Mouse (Mus musculus) thymus, postnatal 10 days (tissue): Measurements from ENCODE around the gene Ing2.

Experiments
- DNase-seq, 2 experiments: peaks; one replicate each; pipeline ENCODE4 v3.0.0; 2021; ENCODE audit warnings: low spot score in 2 of 2

Ing2 gene

DNA sequence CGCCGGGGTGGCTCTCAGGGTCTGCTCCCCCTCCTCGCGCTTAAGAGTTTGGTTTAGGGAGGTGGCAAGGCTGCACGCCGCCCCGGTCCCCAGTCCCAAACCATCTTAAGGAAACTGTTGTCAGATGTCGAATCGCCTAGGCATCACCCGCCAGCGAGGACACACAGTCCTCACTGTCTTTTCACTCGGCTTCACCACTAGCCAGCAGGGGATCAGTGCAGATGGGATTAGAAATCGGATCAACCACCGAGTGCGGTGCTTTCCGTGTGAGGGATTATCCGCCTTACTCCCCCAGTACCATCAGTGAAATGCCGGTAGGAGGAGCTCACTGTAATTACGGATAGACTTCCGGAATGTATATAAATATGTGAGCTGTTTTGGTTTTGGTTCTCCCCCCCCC, 430 bp upstream of the Ing2 start:
- peak in 1 of 2 experiments; percentile 42 for DNase-seq

DNA sequence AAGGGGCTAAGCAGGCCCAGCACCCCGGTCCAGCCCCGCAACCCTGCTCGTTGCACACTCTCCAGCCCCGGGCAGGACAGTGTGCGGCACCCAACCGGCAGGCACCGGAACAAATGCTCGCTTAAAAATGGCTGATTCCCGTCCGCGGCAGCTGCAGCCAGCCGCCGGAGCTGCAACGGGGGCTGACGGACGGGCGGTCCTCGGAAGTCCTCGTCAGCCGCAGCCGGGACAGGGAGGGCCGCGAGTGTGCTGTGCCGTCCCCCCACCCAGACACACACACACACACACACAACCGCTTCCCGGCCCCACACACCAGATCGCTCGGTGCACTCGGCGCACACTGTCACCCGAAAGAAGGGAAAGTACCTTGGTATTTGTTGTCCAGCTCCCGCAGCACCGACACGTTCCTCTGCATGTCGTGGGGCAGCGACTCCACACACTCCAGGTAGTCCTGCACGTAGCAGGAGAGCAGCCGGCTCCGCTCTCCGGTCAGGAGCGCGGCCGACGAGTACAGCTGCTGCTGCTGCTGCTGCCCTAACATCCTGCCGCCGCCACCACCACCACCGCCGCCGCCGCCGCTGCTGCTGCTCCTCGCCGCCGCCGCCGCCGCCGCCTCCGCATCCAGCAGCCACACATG, 1.1 kb downstream of the Ing2 start:
- DNase-seq, result peak in 1 of 2 experiments; percentile 45

DNA sequence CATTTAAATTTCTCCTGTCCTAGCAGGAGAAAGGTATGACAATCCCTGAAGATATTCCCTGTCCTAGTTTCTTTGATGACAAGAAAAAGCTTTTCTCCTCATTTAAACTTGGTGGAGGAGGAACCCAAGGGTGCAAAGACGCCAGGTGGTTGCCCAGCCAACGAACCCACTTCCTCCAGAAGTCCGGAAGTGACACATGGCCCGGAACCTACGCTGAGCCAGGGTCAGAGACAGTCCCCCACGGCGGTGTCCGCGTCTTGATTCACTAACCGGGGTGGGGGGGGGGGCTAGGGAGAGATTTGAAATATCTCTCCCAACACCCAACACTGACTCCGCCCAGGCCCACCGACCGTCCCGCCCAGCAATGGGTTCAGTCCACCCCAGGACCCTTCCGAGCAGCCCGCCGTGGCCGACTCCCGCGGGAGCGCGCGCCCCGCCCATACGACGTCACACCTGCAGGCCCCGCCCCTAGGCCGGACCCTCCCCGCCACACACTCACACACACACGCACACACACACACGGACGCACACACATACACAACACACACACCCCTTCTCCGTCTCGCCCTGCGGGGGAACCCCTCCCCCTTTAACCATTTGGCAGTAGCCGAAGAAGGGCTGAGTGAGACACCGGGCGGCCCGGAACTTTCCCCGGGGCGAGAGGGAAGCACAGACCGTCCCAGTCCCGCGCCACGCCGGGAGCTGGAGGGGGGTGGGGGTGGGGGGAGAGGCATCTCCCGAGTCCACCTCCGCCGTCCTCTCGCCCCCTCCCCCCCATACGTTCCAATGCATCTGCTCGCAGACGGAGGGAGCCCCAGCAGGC, 1.8 kb downstream of the Ing2 start:
- DNase-seq, result peak; percentile 86 to 92

DNA sequence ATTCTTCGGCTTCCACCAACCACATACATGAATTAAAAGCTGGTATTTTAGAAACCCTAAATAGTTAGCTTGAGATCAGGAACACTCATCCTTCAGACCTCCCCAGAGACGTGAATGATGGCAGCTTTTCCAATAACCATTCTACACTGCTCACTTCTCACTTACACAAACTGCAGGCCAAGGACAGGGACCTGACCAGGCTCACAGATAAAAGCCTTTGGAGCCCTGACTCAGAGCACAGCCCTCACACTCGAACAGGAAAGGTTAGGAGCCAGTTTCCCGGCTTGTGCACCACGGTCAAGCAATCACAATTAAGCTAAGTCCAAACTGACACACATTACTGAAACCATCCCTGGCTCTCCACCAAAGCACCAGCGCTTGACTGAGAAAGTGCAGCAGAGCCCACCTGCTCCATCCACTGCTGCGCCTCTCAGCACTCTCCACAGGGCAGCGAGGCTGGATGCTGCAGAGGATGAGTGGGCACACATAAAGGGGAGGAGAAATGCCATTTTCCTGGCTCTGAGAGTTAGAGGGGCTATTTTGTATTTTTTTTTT, 11.0 kb downstream of the Ing2 start:
- DNase-seq, result no peak

DNA sequence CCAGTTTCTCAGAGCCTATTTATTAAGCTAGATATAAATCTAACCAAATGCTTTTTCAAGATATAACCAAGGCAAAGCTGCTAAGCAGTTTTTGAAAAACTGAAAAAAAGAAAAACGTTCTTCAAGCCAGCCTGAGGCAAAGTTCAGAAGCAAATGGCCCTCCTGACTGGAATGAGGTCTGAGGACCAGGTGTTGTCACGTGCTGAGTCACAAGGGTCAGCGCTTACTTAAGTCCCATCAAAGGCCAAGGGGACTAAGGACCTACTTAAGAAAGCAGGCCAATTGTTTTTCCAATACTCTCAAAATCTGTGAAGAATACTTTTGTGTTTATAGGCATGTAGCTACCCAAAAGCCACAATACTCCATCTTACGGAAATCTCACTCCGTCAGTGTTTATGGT, 12.2 kb downstream of the Ing2 start:
- no peak for DNase-seq

DNA sequence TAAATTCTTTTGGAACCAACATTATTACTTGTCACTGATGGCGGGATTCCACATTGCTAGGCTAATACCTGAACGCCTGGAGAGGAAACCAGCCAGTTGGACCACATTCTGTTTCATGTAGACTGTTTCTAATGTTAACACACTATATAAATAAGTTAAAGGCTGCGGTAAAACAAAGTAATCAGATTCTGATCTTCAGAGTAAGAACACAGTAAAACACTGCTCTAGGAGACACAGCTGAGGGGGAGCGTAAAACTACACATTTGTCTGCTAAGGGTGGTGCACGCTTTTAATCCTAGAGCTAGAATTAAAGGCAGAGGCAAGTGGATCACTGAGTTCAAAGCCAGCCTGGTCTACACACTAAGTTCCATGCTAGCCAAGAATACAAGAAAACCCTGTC, 12.6 kb downstream of the Ing2 start:
- DNase-seq, result no peak

DNA sequence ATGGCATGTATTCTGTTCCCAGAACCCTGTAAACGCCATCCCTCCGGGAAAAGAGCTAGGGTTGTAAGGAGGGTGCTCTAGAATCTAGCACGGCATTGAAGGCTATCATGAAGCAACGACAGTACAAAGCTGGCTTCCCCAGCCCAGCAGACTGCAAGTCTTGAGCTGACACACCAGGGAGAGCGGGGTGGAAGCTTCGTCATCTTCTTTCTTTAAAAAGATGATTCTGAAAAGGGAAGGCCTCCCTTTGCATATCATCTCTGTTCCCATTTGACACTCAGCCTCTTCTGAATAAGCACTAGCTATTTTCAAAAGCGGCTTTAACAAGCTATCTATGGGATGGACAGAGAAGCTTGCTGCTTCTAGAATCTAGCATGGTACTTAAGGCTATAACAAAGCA, 15.0 kb downstream of the Ing2 start:
- no peak for DNase-seq

DNA sequence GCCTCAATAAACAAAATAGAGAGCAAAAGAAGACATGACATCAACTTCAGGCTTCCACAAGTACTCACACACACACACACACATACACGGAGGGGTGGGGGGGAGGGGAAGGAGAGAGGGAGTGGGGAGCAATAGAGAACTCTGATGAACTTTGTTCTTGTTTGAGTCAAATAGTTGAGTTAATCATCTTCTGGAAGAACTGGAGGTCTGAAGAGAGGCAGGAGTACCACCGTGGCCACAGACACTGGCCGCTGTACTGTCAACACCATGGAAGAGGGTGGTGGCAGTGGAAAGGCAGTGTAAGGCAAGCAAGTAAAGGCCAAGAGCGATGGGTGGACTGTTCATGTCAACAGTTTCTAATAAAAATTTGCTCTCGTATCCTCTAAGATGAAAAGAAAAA, 15.9 kb downstream of the Ing2 start:
- no peak for DNase-seq

DNA sequence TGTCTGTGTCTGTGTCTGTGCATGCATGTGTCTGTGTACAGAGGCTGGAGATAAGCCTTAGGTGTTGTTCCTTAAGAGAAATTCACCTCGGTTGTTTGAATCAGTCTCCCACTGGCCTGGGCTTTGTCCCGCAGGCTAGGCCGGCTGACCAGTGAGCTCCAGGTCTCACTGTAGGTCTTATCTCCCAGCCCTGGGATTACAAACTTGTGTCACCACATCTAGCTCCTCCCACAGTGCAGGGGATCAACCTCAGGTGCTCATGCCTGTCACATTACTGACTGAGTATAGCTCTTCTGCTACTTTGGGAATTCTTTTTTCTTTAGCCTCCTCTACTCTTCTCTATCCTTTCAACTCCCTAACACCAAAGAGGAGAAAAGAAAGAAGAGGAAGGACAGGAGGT, 20.9 kb downstream of the Ing2 start:
- no peak for DNase-seq

DNA sequence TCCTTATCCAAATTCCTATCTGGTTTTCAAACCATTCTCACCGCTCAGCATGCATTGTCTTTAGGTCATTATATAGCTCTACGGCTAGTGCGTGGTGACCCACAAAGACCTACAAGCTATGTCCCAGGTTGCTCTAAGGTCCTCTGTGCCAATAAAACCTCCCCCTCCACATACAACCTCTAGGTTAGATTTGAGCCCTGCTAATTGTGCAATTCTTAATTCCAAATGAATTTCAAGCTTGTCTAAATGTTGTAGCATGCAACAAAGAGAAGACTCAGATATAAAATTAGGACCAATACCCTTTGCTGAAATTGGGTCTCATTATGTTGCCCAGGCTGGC, 22.6 kb downstream of the Ing2 start:
- DNase-seq, result no peak

DNA sequence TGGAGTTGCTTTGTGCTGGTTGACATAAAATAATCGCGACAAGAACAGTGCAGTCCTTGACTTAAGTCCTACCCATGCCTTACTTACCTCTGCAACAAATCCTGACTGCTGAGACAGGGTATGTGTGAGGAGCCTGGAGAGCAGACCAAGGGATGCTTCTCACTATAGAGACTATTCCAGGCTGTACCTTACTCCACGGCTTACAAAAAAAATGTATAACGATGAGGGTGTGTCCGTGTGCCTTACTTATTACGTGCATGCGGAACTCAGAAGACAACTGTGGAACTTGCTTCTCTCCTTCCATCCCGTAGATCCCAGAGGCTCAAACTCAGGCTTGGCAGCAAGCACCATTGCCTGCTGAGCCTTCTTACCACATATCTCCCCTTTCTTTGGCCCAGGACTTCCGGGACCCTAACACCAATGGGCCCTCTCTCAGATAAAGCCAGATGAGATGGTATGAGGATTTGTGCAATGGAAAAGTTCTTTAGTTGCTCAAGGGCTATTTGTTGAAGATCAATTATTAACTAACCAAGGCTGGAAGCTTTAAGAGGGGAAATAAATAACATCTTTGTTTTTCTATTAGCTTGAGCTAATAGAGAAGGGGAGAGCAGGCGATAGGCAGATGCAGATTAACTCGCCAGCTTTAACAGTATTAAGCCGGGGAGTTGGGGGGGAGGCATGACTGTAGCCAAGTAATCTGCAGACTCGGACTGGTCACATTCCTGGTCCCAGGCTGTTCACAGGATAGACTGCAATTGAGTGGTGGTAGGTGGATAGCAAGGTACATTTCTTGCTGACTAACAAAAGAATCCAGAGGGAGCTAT, 23.2 kb downstream of the Ing2 start:
- no peak for DNase-seq

DNA sequence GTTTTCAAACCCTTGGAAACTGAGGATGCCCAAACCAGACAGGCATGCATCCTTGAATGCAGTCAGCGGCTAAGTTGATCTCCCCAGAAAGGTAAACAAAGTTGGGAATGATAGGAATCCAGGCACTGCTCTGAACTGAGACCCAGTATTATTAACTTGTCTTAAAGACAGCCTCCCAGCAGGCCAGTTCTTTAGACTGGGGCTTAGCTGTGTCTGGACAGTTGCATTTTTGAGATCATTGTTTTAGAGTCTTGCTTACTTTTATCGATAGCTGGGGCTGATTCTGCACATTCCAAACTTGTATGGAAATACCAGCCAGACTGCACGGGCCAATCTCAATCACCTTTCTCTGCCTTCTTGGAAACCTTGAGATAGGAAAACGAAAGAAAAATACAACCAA, 24.5 kb downstream of the Ing2 start:
- no peak for DNase-seq

DNA sequence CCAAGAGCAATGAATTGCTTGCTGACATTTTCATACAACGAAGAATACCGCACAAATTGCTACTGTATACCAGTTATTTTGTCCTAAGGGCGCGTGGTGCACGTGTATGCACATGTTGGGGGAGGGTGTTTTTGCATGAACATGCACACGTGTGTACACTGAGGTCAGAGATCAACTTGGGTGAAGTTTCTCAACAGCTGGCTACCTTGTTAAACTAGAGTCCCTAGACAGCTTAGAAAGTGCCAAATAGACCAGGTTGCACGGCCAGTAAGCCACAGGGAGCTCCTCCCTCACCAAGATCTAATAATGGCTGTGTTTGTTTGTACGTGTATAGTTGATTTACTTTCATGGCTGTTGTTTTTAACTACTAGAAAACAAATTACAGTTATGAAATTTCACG, 25.8 kb downstream of the Ing2 start:
- DNase-seq, result no peak

DNA sequence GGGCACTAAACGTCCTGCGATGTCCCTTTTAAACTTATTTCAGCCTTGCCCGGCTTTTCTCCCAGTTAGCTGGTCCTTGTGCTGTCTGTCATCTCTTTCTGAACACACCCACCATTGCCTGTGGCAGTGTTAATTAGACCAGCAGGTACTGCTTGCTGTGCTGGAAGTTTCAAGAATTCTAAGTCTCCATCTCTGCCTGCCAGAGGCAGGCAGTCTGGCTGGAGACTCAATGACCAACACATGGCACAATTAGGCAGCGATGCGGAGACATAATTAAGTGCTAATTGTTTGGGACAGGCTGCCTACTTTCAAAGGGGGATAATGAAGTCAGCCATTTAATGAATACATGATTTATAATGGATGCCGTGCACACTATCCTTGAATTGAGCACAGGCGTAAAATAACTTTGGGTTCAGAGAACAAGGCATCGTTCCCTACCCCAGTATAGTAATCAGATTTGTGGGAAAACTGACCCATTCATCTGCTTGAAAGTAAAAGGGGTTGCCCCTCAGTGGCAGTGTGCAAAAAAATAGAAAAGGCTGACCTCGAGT, 32.8 kb downstream of the Ing2 start:
- DNase-seq, result no peak

DNA sequence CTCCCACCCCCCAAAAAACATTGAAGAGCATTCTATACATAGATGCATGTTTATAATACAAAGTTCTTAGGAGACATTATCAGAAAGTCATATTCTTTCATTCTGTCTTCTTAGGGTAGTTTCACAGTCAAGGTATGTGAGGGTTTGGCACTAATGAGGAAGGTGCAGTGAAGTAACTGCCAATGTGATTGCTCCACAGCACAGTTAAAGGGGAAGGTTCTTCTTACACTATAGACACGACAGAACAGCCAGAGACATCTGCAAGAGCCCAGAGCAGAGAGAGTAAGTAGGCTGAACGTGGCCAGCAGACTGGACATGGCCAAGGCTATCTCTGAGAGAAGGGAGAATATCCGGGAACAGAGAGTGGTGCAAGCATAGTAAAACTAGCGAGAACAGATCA, 38.2 kb downstream of the Ing2 start:
- DNase-seq, result no peak

DNA sequence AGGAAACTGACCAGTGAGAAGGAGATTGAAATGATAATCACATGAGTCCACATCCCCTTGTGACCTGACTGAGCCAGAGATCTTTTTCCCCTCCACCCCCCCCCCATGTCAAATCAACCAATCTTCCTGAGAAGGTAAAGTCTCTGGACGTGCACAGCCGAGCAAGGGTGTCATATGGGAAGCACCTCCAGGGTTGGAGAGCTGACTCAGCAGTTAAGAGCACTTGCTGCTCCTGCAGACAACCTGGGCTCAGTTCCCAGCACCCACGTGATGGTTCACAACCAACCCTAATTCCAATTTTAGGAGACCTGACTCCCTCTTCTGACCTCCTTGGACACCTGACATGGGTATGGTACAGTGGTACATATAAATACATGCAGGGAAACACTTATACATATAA, 39.3 kb downstream of the Ing2 start:
- DNase-seq, result no peak

DNA sequence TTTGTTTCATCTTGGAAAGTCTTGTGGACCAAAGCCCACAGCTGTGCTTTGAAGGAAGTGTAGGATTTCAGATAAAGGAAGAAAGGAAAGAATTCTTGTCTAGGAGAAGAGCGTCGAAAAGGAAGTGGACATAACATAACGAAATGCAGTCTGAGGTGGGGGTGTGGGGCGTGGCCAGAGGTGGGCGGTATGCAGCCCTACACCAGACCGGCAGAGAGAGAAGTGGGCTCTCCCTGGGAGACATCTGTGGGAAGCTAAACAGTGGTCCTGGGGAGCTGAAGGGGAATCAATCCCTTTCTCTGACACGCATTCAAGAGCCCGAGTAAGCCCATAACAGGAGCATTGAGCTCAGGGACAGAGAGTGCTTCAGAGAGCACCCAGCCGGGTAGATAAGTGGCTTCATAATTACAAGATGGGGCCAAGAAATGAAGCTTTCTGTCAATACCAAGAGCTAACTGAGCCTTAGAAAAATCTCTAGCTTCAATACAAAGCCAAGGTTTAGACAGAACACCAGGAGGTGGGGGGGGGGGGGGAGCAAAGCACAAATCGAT, 40.5 kb downstream of the Ing2 start:
- DNase-seq, result no peak

DNA sequence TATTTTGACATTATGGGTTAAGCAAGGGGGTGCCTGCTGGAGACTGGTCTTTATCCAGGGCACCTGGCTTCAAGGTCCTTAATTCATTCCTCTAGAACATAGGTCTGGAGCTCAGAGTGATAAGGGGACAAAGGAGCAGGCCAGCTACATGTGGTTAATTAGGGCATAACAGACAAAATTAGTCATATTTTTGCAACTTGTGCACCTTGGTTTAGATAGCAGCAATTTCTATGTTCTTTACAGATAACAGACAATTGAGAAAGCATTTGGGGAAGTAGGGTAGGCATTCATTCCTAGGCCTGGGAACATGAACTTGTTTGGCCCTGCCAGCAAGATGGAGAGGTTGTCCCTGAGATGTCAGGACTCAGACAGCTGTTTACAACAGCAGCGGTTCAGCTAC, 54.2 kb downstream of the Ing2 start:
- no peak for DNase-seq
